Mouse (Mus musculus) neural tube, embryonic 10.5 days (tissue): Measurements from ENCODE around the gene Fads2.

Experiments used
- DNase-seq: peaks from one replicate; pipeline ENCODE4 v3.0.0-alpha.2; 2017; ENCODE audit warnings: low spot score; ENCODE audit errors: extremely low spot score

The Fads2 gene

DNA sequence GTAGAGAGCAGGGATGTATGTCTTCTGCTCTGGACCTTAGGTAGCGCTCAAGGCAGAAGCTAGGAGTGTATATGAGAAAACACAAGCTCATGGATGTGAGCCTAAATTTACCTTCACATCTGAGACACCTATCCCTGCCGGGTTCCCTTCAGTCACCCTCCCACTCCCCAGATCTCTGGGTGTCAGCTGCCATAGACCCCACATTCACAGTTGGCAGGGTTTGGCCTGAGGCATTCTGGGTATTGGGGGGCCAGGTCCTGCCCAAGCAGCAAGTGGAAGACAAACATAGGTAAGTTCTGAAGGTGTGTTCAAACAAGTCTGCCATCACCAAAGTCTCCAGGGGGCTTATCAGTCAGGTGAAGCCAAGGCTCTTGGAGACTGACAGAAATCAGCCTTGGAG lies 39.9 kb downstream of the Fads2 start:
- DNase-seq: no peak

DNA sequence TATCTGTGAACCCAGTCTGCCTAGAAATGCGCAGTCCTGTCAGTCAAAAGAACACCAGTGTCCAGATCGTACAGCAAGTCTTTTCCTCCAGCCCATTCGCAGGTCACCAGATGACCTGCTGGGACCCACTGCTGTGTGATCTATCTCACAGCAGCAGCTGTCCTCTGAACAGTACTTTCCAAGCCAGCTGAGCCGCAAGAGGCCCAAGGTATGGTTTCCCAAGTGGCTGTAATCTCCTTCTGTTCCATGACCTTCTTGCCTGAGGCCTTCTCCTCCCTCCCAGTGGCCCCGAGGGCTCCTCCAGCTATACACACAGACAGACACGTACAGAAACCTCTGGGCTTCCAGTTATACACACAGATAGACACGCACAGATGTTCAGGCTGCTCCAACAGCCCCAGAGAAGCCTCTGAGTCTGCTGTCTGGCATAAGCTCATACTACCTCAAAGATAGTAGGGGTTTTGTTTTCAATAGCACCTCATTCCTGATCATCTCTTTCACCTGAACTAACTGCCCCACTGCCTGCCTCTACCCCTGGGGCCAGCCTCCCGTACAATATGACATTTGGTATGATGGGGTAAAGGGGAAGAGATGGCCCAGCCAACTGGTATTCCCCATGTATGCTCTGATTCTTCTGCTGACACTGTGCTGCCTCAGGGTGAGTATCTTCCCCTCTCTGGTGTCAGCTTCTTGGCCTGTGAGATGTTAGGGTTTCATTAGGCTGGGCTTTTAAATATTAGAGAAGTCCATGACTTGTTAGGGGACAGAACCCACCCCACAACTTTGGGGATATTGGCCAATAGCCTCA lies 40.6 kb downstream of the Fads2 start:
- DNase-seq: peak; percentile 34

GRCm38 (mm10) chr19:10059911-10060567 lies 41.5 kb downstream of the Fads2 start:
- DNase-seq: peak; percentile 53

DNA sequence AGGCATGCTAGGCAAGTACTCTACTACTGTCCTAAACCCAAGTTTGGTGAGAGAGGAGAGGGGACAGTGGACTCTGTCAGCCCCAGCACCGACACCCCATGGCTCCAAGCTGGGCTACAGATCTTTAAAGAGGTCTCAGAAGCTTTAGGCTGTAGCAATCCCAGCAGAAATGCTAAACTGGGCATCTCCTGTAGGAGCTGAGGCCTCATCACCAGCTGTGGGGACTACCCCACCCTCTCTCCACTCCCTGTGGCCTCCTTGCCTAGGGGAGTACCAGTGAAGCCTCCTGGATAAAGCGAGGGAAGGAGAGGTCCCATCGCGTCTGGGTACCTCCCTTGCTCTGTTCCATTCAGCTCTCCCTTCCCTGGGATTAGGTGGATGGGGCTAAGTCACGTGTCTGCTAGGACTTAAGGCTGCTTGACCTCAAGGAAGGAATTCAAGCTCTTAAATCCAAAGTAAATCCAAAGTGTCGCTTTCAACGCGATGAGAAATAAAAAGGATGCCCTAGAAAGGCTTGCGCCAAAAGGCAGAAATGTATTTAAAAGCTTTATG lies 42.6 kb downstream of the Fads2 start:
- no peak for DNase-seq

GRCm38 (mm10) chr19:10058352-10058825 lies 43.2 kb downstream of the Fads2 start:
- no peak for DNase-seq

GRCm38 (mm10) chr19:10057486-10058351 lies 43.8 kb downstream of the Fads2 start:
- DNase-seq: no peak

GRCm38 (mm10) chr19:10056686-10057085 lies 44.9 kb downstream of the Fads2 start:
- no peak for DNase-seq

DNA sequence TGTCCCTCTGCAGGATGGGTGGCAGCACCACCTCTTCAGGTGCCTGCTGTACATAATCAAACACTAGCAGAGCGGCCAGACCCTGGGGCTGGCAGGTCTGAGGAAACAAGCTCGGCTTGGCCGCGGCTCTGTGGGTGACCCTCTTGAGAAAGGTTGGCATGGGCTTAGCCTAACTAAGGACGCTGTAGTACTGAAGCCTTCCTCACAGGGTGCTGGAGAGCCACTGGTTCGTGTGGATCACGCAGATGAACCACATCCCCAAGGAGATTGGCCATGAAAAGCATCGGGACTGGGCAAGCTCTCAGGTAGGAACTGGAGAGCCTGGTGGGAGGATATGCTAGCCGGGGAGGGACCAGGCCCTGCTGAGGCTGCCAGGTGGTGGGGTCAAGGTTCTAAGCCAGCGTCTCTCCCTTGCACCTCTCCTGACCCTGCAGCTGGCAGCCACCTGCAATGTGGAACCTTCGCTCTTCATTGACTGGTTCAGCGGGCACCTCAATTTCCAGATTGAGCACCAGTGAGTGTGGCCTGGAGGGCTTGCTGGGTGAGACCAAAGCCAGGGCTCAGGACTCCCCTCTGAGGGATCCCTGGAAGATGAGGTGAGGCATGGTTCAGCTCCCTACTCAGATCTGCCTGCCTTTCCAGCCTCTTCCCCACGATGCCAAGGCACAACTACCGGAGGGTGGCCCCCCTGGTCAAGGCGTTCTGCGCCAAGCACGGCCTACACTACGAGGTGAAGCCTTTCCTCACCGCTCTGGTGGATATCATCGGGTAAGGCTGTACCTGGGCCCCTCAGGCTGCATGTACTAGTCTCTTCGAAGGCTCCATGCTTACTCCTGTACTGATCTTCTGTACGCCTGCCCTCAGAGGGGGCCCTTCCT lies 45.5 kb downstream of the Fads2 start:
- DNase-seq: no peak

DNA sequence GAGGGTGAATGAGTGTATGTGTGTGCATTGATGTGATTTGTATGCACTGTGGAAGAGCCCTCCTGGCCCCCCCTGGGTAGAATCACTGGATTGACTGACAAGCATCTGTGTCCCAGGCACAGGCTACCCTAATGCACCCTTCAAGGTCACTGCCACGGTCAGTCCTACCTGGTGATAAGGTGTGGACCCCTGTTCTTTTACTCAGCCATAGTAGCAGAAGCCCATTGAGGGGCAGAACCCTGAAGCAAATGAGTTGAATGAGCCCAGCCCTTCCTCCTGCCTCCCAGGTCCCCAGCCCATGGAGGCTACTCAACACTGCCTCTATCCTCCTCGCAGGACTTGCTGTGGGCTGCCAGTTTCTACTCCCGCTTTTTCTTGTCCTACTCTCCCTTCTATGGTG lies 46.3 kb downstream of the Fads2 start:
- DNase-seq: no peak

DNA sequence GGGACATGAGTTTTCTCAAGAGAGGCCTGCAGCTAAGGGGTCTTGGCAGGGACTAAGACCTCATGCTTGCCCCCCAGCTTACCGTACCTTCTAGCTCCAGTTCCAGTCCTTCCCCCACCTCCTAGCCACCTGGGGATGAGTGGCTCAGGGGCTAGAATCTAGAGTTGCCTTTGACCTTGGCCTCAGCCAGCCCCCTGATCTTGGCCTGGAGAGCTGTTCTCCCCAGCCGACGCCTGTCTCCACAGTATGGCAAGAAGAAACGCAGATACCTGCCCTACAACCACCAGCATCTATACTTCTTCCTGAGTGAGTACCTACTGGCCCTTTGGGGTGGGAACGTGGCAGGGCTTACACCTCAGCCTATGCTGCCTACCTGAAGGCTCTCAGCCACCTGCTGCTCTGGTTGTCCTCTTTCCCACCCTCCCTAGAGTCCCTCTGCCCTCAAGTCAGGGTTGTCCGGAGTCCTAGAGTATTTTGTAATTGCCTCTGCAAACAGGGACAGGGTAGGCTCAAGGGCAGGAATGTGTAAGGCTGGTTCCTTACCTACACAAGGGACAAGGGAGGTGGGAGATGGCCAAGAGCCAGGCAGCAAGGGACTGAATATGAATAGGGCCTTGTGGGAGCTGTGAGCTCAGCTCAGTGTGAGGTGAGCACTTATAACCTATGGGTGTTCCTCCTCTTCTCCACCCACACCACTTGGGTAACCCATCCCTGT lies 47.0 kb downstream of the Fads2 start:
- DNase-seq: no peak

- no peak for DNase-seq
Observed at GRCm38 (mm10) chr19:10053692-10054260, 47.8 kb downstream of the Fads2 start.

DNA sequence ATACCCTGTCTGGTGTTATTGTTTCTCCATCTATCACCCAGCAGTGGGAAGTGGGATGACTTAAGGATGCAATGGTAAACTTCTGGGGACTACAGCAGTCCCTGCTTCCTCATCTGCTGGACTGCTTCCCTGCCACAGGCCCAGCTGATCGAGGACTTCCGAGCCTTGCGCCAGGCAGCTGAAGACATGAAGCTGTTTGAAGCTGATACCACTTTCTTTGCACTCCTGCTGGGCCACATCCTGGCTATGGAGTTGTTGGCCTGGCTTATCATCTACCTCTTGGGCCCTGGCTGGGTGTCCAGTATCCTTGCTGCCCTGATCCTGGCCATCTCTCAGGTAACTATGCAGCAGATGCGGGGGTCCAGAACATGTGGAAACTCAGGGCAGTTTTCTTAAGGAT lies 48.8 kb downstream of the Fads2 start:
- DNase-seq: no peak

- DNase-seq: no peak
Observed at GRCm38 (mm10) chr19:10050438-10050837, 51.1 kb downstream of the Fads2 start.

DNA sequence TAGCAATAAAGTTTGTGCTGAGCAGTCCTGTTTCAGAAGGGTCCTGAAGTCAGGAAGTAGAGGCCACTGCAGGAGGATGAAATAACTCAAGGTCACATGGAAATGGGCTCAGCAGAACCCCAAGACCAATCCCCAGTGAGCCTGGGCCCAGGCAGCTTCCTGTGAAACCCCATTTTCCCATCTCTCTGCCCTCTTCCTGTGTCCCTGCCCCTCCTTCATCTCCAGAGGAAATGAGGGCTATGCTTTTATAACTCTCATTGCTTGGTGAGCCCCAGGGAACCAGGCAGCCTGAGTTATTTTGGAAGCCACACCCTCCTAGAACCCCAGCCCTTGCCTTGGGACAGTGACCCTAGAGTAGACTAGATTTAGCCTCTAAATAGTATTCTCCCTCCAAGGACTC lies 52.0 kb downstream of the Fads2 start:
- no peak for DNase-seq

DNA sequence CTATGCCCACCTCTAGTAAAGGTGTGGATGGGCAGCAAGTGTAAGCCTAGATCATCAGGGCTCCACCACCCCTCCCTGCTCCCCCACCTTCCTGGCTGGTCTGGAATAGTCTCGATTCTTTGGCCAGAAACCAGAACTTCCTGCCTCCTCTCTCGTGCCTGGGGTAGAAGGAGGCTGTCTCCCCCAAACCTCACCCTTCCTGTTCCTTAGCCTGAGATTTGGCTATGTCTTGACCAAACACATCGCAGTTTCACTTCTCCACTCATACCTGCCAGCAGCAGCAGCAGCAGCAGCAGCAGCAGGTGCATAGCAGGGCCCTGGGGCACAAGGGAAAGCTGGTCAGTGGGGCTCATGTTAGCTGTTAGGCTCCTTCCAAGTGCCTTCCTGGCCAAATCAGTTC lies 54.6 kb downstream of the Fads2 start:
- no peak for DNase-seq

- DNase-seq: no peak
Observed at GRCm38 (mm10) chr19:10046346-10046745, 55.2 kb downstream of the Fads2 start.

DNA sequence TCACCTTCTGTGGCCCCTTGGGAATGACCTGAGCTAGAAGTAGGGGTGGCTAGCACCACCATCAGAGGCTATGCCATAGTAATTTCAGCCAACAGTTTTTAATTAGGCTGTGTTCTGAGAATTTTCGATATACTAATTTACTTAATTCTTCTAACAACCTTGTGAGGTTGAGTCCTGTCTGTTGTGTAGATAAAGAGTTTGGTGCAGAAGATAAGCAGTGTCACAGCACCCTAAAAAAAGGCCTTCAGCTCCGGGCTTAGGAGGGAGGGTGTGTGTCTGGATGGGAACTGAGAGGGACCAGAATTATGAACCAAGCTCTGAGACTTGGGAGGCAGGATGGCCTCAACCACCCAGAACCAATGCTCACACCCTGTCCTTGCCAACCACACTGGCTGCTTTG lies 55.8 kb downstream of the Fads2 start:
- DNase-seq: no peak

- no peak for DNase-seq
Observed at GRCm38 (mm10) chr19:10043643-10044042, 57.9 kb downstream of the Fads2 start.

DNA sequence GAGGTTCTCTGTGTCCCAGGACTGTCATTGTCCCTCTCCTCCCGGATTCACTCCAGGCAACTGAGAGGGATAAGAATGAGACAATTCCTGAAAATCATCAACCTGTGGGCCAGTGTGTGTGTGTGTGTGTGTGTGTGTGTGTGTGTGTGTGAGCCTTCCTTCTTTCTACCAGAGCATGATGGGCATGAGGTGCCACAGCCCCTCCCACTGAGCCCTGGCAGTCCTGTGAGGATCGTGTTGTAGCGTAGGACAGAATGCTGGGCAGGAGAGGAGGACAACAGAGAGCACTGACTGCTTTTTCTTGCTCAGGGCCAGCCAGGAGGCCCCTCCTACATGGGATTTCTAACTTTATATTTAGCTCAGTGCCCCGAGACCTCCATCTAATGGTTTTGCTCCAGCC lies 58.7 kb downstream of the Fads2 start:
- DNase-seq: no peak

DNA sequence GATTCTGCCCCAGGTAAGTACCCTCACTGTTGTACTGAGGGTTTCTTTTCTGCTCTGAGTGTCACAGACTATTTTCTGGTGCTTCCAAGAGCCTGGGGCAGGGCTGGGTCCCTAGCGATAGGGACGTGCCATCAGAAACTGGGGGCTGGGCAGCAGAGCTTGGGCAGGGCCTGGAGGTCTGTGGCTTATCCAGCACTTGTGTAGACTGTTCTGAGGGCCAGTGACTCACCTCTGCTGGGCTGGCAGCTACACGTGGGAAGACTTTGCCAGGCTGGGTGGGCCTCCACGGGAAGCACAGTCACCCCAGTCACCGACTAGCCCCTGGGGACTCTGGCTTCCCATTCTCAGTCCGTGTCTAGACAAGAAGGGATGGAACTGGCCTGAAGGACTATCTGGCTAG lies 59.3 kb downstream of the Fads2 start:
- DNase-seq: no peak
